Mouse (Mus musculus) thymus, postnatal 14 days (tissue): ENCODE results near the gene Macrod2.
A peak's percentile ranks its signal among the peaks of the same experiment; 100 is the strongest.

ENCODE experiments used
- DNase-seq: peaks from one replicate; pipeline ENCODE4 v3.0.0; 2021

Macrod2 gene

GRCm38 (mm10) chr2:140395179-140395578 lies at the start of gene Macrod2:
Macrod2 (plus strand) TSS chr2:140395309.
- DNase-seq = peak; percentile 98

GRCm38 (mm10) chr2:140359905-140360304 lies 35.2 kb upstream of the Macrod2 start:
- DNase-seq = no peak

GRCm38 (mm10) chr2:140364804-140365203 lies 30.3 kb upstream of the Macrod2 start:
- DNase-seq = no peak

- DNase-seq = no peak
Observed at GRCm38 (mm10) chr2:140389525-140389924, 5.6 kb upstream of the Macrod2 start, which contains the start of gene Sel1l2. Sel1l2 (minus strand) TSS chr2:140389706.

GRCm38 (mm10) chr2:140395744-140396231 lies 679 bp downstream of the Macrod2 start:
- DNase-seq = peak; percentile 53

GRCm38 (mm10) chr2:140425844-140426243 lies 30.7 kb downstream of the Macrod2 start:
- DNase-seq = no peak

GRCm38 (mm10) chr2:140427283-140427682 lies 32.2 kb downstream of the Macrod2 start:
- peak; percentile 9 for DNase-seq

GRCm38 (mm10) chr2:140439081-140439480 lies 44.0 kb downstream of the Macrod2 start:
- no peak for DNase-seq

GRCm38 (mm10) chr2:140448636-140449035 lies 53.5 kb downstream of the Macrod2 start:
- no peak for DNase-seq

GRCm38 (mm10) chr2:140475770-140476169 lies 80.7 kb downstream of the Macrod2 start:
- DNase-seq = no peak

- DNase-seq = no peak
Observed at GRCm38 (mm10) chr2:140476891-140477290, 81.8 kb downstream of the Macrod2 start.

- no peak for DNase-seq
Observed at GRCm38 (mm10) chr2:140482604-140483003, 87.5 kb downstream of the Macrod2 start.

- DNase-seq = no peak
Observed at GRCm38 (mm10) chr2:140497688-140498087, 102.6 kb downstream of the Macrod2 start.

GRCm38 (mm10) chr2:140500951-140501350 lies 105.8 kb downstream of the Macrod2 start:
- no peak for DNase-seq

- no peak for DNase-seq
Observed at GRCm38 (mm10) chr2:140521472-140521871, 126.4 kb downstream of the Macrod2 start.

GRCm38 (mm10) chr2:140530214-140530613 lies 135.1 kb downstream of the Macrod2 start:
- no peak for DNase-seq

GRCm38 (mm10) chr2:140532024-140532423 lies 136.9 kb downstream of the Macrod2 start:
- DNase-seq = no peak

- DNase-seq = no peak
Observed at GRCm38 (mm10) chr2:140532859-140533519, 137.9 kb downstream of the Macrod2 start.

- no peak for DNase-seq
Observed at GRCm38 (mm10) chr2:140533621-140534020, 138.5 kb downstream of the Macrod2 start.

GRCm38 (mm10) chr2:140534583-140534982 lies 139.5 kb downstream of the Macrod2 start:
- DNase-seq = no peak

GRCm38 (mm10) chr2:140535832-140536571 lies 140.9 kb downstream of the Macrod2 start:
- DNase-seq = no peak

- no peak for DNase-seq
Observed at GRCm38 (mm10) chr2:140549286-140549685, 154.2 kb downstream of the Macrod2 start.

GRCm38 (mm10) chr2:140561426-140561825 lies 166.3 kb downstream of the Macrod2 start:
- no peak for DNase-seq

- no peak for DNase-seq
Observed at GRCm38 (mm10) chr2:140570874-140571273, 175.8 kb downstream of the Macrod2 start.
